Mouse (Mus musculus) midbrain, embryonic 13.5 days (tissue): ENCODE measurements around the gene Hsd11b1. TPM values are rescaled to one million over a fixed set of nuclear protein-coding genes. Genes with fewer than 3 reads are reported as not detected.

ENCODE experiments used
- ATAC-seq: fragments of 200-750 bp; cut with Nextera tagmentation; 2 replicates; pipeline ENCODE4 v1.8.0; 2017; ENCODE audit warnings: mild to moderate bottlenecking, moderate TSS enrichment, moderate library complexity
- H3K27ac ChIP-seq: fragments of 300-500 bp; sonication (generic); 2 replicates; pipeline ENCODE4 v1.5.1; 2015; ENCODE audit warnings: inconsistent platforms, mild to moderate bottlenecking, moderate library complexity
- H3K27me3 ChIP-seq: fragments of 300-500 bp; sonication (generic); 2 replicates; pipeline ENCODE4 v1.6.1; 2015; ENCODE audit warnings: mild to moderate bottlenecking, inconsistent platforms
- H3K36me3 ChIP-seq: fragments of 300-500 bp; sonication (generic); 2 replicates; pipeline ENCODE4 v1.6.1; 2015; ENCODE audit warnings: mild to moderate bottlenecking, inconsistent platforms
- H3K4me1 ChIP-seq: fragments of 300-500 bp; sonication (generic); replicated peaks from 2 replicates; pipeline ENCODE4 v1.6.1; 2015; ENCODE audit warnings: inconsistent platforms
- H3K4me2 ChIP-seq: fragments of 300-500 bp; sonication (generic); replicated peaks from 2 replicates; pipeline ENCODE4 v1.6.1; 2015; ENCODE audit warnings: moderate library complexity, mild to moderate bottlenecking, inconsistent platforms
- H3K4me3 ChIP-seq: fragments of 300-500 bp; sonication (generic); replicated peaks from 2 replicates; pipeline ENCODE4 v1.5.1; 2015; ENCODE audit warnings: mild to moderate bottlenecking, inconsistent platforms
- H3K9ac ChIP-seq: fragments of 300-500 bp; sonication (generic); replicated peaks from 2 replicates; pipeline ENCODE4 v1.6.1; 2015; ENCODE audit warnings: mild to moderate bottlenecking, inconsistent platforms
- H3K9me3 ChIP-seq: fragments of 300-500 bp; sonication (generic); 2 replicates; pipeline ENCODE4 v1.6.1; 2016; ENCODE audit warnings: mild to moderate bottlenecking, inconsistent platforms
- WGBS: fragments of 180-500 bp; shearing (Covaris S2); methylation state at CpG from one replicate; pipeline ENCODE4 v1.1.7; 2015; 5-methylcytosine and 5-hydroxymethylcytosine counted together
- polyA plus RNA-seq: library from polyadenylated mRNA; unstranded; fragments of >200 nt; fragmentation: Nextera tagmentation; extraction: Ambion mirVana; gene quantifications from 2 replicates; pipeline ENCODE4 v1.2.1, GENCODE M21; 2015

The Hsd11b1 gene
- polyA plus RNA-seq: not detected in 2 replicates

GRCm38 (mm10) chr1:193263955-193264598 is at the start of gene Hsd11b1:
Hsd11b1 (minus strand) TSS chr1:193264075.
- H3K9ac ChIP-seq: no peak within 1 kb of the TSS
- no peak within 1 kb of the TSS for H3K4me3 ChIP-seq
- H3K27me3 ChIP-seq: no peaks in the 10 kb centered on the region
- no peaks in the 10 kb centered on the region for H3K36me3 ChIP-seq
- H3K9me3 ChIP-seq: no peaks in the 10 kb centered on the region
- ATAC-seq: no peak
- H3K27ac ChIP-seq: no peak within 1 kb of the TSS
- H3K4me1 ChIP-seq: no peaks in the 10 kb centered on the region
- 67% methylated on average over 5 of the region's 5 CpGs for WGBS
- no peak within 1 kb of the TSS for H3K4me2 ChIP-seq

GRCm38 (mm10) chr1:193311596-193311995 is 47.7 kb upstream of the Hsd11b1 start:
- Histone ChIP-seq H3K9ac (no peak overlapping the region), H3K9me3 (no peaks in the 10 kb centered on the region), H3K4me1 (0 out of 2 replicates have a peak, but pooled peaks cover 5% of the 10 kb centered on the region), H3K27ac (no peak overlapping the region), H3K36me3 (no peaks in the 10 kb centered on the region), H3K4me2 (no peak overlapping the region), H3K4me3 (no peak overlapping the region), H3K27me3 (no peaks in the 10 kb centered on the region)
- 74% methylated on average over 1 of the region's 1 CpGs for WGBS
- no peak for ATAC-seq

- Histone ChIP-seq H3K9me3 (no peaks in the 10 kb centered on the region), H3K36me3 (no peaks in the 10 kb centered on the region), H3K4me2 (no peak overlapping the region), H3K4me1 (peaks cover 1% of the 10 kb centered on the region; the same call in 1 of the 2 replicates), H3K27ac (no peak overlapping the region), H3K4me3 (no peak overlapping the region), H3K9ac (no peak overlapping the region), H3K27me3 (no peaks in the 10 kb centered on the region)
- no peak for ATAC-seq
- 89% methylated on average over 3 of the region's 3 CpGs for WGBS
These were observed 46.7 kb upstream of the Hsd11b1 start for GRCm38 (mm10) chr1:193310519-193311085.

- no peak overlapping the region for H3K4me2 ChIP-seq
- H3K4me3 ChIP-seq: no peak overlapping the region
- no peak for ATAC-seq
- H3K36me3 ChIP-seq: no peaks in the 10 kb centered on the region
- H3K4me1 ChIP-seq: peaks cover 5% of the 10 kb centered on the region; the same call in 1 of the 2 replicates
- H3K9me3 ChIP-seq: no peaks in the 10 kb centered on the region
- 77% methylated on average over 1 of the region's 1 CpGs for WGBS
- no peak overlapping the region for H3K27ac ChIP-seq
- no peaks in the 10 kb centered on the region for H3K27me3 ChIP-seq
- H3K9ac ChIP-seq: no peak overlapping the region
These were observed 46.1 kb upstream of the Hsd11b1 start for GRCm38 (mm10) chr1:193309785-193310518.

GRCm38 (mm10) chr1:193306832-193307231 is 43.0 kb upstream of the Hsd11b1 start:
- no peak overlapping the region for H3K4me2 ChIP-seq
- peaks cover 5% of the 10 kb centered on the region; the same call in 1 of the 2 replicates for H3K4me1 ChIP-seq
- H3K36me3 ChIP-seq: no peaks in the 10 kb centered on the region
- H3K9me3 ChIP-seq: no peaks in the 10 kb centered on the region
- no peaks in the 10 kb centered on the region for H3K27me3 ChIP-seq
- WGBS: 94% methylated on average over 2 of the region's 2 CpGs
- no peak overlapping the region for H3K9ac ChIP-seq
- H3K4me3 ChIP-seq: no peak overlapping the region
- H3K27ac ChIP-seq: no peak overlapping the region
- no peak for ATAC-seq

GRCm38 (mm10) chr1:193305386-193305785 is 41.5 kb upstream of the Hsd11b1 start:
- no peaks in the 10 kb centered on the region for H3K9me3 ChIP-seq
- 22% methylated on average over 7 of the region's 7 CpGs for WGBS
- ATAC-seq: peak; percentile 85
- H3K27ac ChIP-seq: no peak overlapping the region
- no peaks in the 10 kb centered on the region for H3K27me3 ChIP-seq
- H3K4me1 ChIP-seq: peaks cover 5% of the 10 kb centered on the region; the same call in 1 of the 2 replicates
- H3K9ac ChIP-seq: no peak overlapping the region
- H3K4me3 ChIP-seq: no peak overlapping the region
- H3K4me2 ChIP-seq: no peak overlapping the region
- no peaks in the 10 kb centered on the region for H3K36me3 ChIP-seq

- no peaks in the 10 kb centered on the region for H3K9me3 ChIP-seq
- H3K4me1 ChIP-seq: peaks cover 5% of the 10 kb centered on the region; the same call in 1 of the 2 replicates
- 73% methylated on average over 2 of the region's 2 CpGs for WGBS
- H3K9ac ChIP-seq: no peak overlapping the region
- no peak overlapping the region for H3K4me2 ChIP-seq
- H3K27ac ChIP-seq: no peak overlapping the region
- H3K36me3 ChIP-seq: no peaks in the 10 kb centered on the region
- no peak for ATAC-seq
- H3K27me3 ChIP-seq: no peaks in the 10 kb centered on the region
- H3K4me3 ChIP-seq: no peak overlapping the region
These were observed 39.2 kb upstream of the Hsd11b1 start for GRCm38 (mm10) chr1:193303096-193303495.

- Histone ChIP-seq H3K4me1 (peaks cover 5% of the 10 kb centered on the region; the same call in 1 of the 2 replicates), H3K27ac (no peak overlapping the region), H3K9me3 (no peaks in the 10 kb centered on the region), H3K4me2 (no peak overlapping the region), H3K36me3 (no peaks in the 10 kb centered on the region), H3K27me3 (no peaks in the 10 kb centered on the region), H3K4me3 (no peak overlapping the region), H3K9ac (no peak overlapping the region)
- 76% methylated on average over 8 of the region's 8 CpGs for WGBS
- no peak for ATAC-seq
These were observed 38.2 kb upstream of the Hsd11b1 start for GRCm38 (mm10) chr1:193302093-193302405.

- H3K9ac ChIP-seq: no peak overlapping the region
- WGBS: 76% methylated on average over 6 of the region's 6 CpGs
- peaks cover 5% of the 10 kb centered on the region; the same call in 1 of the 2 replicates for H3K4me1 ChIP-seq
- H3K4me2 ChIP-seq: no peak overlapping the region
- no peaks in the 10 kb centered on the region for H3K27me3 ChIP-seq
- ATAC-seq: no peak
- H3K9me3 ChIP-seq: no peaks in the 10 kb centered on the region
- H3K4me3 ChIP-seq: no peak overlapping the region
- no peak overlapping the region for H3K27ac ChIP-seq
- no peaks in the 10 kb centered on the region for H3K36me3 ChIP-seq
These were observed 37.6 kb upstream of the Hsd11b1 start for GRCm38 (mm10) chr1:193301216-193302092.

GRCm38 (mm10) chr1:193299995-193300394 is 36.1 kb upstream of the Hsd11b1 start:
- Histone ChIP-seq H3K36me3 (no peaks in the 10 kb centered on the region), H3K4me1 (no peaks in the 10 kb centered on the region), H3K4me3 (no peak overlapping the region), H3K9me3 (no peaks in the 10 kb centered on the region), H3K4me2 (no peak overlapping the region), H3K27ac (no peak overlapping the region), H3K27me3 (no peaks in the 10 kb centered on the region), H3K9ac (no peak overlapping the region)
- no peak for ATAC-seq
- 63% methylated on average over 1 of the region's 1 CpGs for WGBS

GRCm38 (mm10) chr1:193298141-193298765 is 34.4 kb upstream of the Hsd11b1 start:
- no peaks in the 10 kb centered on the region for H3K9me3 ChIP-seq
- 76% methylated on average over 3 of the region's 3 CpGs for WGBS
- H3K9ac ChIP-seq: no peak overlapping the region
- H3K27ac ChIP-seq: no peak overlapping the region
- H3K4me2 ChIP-seq: no peak overlapping the region
- no peaks in the 10 kb centered on the region for H3K27me3 ChIP-seq
- no peaks in the 10 kb centered on the region for H3K4me1 ChIP-seq
- H3K36me3 ChIP-seq: no peaks in the 10 kb centered on the region
- no peak for ATAC-seq
- H3K4me3 ChIP-seq: no peak overlapping the region
